In the genomic region with DNA sequence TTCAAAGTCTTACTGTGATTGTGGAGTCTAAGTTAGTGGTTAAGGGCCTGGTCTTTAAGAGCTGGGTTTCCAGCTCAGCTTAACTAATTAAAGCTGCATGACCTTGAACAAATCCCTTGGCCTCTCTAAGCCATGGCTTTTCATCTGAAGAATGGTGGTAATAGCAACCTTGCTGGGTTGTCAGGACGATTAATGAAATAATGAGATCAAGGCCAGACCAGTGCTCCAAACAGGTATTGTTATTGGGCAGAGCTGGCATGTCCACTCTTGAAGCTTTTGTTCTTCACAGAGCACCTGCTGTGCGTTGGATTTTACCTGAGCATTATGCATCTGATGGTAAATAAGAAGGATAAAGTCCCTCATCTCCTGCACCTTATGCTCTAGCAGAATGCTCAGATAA, we compare ENCODE assay signal across 18 mouse cellular contexts.
"Had no signal": no experiment of that assay in that cellular context is flagged by ENCODE, and none has a peak within 500 bp of the region (broad histone marks: within the 10 kb centered on the region; RNA-seq: fewer than 3 reads in every experiment).

No protein-coding gene starts in this region.

- H3K36me3 ChIP-seq: neural tube, embryonic 13.5 days had no signal

- H3K4me3 ChIP-seq: left cerebral cortex, adult 2 months; limb, embryonic 12.5 days; limb, embryonic 15.5 days; myocyte; neural tube, embryonic 13.5 days had no signal

- H3K4me1 ChIP-seq: limb, embryonic 12.5 days; limb, embryonic 15.5 days had no signal

- H3K9ac ChIP-seq: limb, embryonic 12.5 days; limb, embryonic 15.5 days; liver, embryonic 14.5 days; liver, postnatal 0 days; lung, embryonic 14.5 days; neural tube, embryonic 13.5 days had no signal

- H3K9me3 ChIP-seq: limb, embryonic 12.5 days; limb, embryonic 15.5 days; neural tube, embryonic 13.5 days had no signal

- H3K27me3 ChIP-seq: limb, embryonic 12.5 days; limb, embryonic 15.5 days; neural tube, embryonic 13.5 days had no signal

- H3K27ac ChIP-seq: kidney, postnatal 0 days; left cerebral cortex, adult 2 months; limb, embryonic 12.5 days; limb, embryonic 15.5 days; liver, embryonic 14.5 days; macrophage; neural tube, embryonic 13.5 days had no signal

- DNase-seq: layer of hippocampus, postnatal 36 days; left cerebral cortex, postnatal 4 days; liver, postnatal 0 days; lung, embryonic 14.5 days; thymus, adult 18-20 months; thymus, postnatal 36 days had no signal

- ATAC-seq: intestine, embryonic 16.5 days; liver, postnatal 0 days; lung, postnatal 0 days; midbrain, embryonic 16.5 days had no signal

- H3K4me2 ChIP-seq: limb, embryonic 12.5 days; limb, embryonic 15.5 days; liver, embryonic 11.5 days; lung, embryonic 14.5 days; neural tube, embryonic 13.5 days had no signal
